Mouse (Mus musculus): ENCODE results near the gene Eef1a2.

The Eef1a2 gene

DNA sequence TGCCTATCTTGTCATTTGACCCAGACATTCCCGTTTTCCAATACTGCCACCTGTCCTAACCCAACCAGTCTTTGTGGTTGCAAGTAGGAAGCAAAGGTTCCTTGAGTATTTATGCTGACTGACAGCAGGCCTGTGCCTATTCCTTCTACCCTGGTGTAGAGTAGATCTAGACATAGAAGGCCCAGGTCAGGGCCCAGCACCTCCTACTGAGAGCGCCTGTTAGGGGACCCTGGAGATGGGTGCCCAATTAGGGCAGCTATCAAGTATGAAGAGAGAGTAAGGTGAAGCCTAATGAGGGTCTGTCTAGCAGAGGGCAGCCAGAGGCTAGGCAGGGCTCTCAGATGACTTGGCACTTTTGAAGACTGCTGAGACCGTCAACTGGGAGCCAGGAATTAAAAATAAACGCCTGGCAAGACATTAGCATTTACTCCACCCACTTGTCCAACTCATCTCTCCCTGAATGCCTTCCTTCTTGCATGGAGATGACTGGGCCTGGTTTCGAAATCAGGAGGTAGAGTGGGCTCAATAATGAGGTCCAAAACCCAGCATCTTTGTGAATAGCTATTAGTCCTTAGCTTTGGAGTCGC, 995 bp upstream of the Eef1a2 start:
- DNase-seq, result no peak

DNA sequence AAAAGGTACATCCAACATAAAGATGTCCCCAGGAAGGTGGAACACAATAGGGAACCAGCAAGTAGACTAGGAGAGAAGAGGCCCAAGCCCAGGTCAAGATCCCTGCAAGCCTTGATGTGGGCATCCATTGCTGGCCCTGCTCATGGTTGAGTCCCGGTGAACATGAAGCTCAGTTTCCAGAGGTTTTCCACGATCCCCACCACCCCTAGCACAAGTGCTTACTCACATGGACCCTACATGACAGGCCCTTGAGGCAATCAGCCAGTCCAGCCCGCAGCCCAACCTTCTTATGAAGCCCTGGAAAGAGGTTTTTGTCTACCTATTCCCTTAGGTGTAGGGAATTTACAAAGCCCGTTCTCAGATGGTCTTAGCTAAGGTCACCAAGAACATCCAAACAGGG, 366 bp upstream of the Eef1a2 start:
- no peak for DNase-seq

DNA sequence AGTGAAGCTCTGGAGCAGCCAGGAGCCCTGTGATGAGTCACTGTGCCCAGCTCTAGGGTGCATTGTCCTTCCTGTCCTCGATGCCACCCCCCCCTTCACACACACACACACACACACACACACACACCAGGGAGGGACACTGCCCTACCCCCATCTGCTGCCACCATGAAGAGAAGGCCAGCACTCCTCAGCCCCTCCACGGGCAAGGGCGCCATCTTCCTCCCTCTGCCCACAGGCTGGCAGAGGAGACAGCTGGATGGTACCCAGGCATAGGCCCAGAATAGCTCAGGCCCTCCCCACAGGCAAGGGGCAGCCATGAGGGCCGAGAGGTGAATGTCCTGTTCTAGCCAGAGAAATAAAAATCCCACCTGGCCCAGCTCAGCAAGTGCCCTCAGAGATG, 1.0 kb downstream of the Eef1a2 start:
- no peak for DNase-seq

- no peak for DNase-seq
Observed at GRCm38 (mm10) chr2:181154831-181155415, 1.9 kb downstream of the Eef1a2 start.

DNA sequence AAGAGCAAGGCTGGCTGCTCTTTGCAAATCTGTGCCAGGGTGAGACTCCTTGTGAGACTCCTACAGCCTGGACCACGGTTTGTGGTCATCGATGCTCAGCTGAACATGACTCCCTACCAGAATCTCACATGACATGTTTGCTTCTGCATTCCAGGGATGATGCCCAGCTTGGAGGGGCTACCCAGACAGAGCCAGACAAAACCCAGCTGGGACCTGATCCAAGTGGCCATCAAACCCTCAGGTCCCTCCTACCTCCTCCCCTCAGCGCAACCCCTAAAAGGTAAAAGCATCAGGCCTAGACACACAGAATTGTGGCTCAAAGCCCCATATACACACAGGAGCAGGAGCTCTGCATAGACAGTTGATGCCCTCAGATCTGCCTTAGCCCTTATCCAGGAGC, 2.5 kb downstream of the Eef1a2 start:
- DNase-seq, result no peak

- DNase-seq, result peak; percentile 25
Observed at GRCm38 (mm10) chr2:181153837-181154236, 3.0 kb downstream of the Eef1a2 start.

DNA sequence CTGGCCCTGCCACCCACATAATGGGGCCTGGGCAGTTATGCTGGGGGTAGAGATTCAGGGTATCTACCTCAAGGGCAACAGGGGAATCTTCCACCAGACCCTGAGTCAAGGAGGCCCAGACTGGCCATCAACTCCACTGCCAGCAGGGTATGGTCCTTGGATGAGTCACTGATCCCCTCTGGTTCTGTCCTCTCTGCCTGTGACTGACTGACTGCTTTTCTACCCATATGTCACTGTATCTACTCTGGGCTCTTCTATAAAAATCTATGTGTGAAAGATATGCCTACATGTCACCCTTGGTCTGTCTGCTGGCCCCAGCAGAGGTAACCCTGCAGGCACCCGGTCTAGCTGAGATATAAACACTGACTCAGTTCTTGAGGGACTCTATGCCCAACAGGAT, 3.7 kb downstream of the Eef1a2 start:
- no peak for DNase-seq

DNA sequence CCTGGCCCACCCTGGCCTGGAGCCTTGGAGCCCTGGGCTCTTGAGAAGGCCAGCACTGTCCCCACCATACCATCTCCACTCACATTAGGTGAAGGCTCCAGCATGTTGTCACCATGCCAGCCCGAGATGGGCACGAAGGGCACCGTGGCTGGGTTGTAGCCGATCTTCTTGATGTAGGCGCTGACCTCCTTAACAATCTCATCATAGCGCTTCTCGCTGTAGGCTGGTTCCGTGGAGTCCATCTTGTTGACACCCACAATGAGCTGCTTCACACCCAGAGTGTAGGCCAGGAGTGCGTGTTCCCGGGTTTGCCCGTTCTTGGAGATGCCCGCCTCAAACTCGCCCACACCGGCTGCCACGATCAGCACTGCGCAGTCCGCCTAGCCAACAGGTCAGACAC, 4.1 kb downstream of the Eef1a2 start:
- DNase-seq, result no peak

- DNase-seq, result no peak
Observed at GRCm38 (mm10) chr2:181150281-181150680, 6.5 kb downstream of the Eef1a2 start.

DNA sequence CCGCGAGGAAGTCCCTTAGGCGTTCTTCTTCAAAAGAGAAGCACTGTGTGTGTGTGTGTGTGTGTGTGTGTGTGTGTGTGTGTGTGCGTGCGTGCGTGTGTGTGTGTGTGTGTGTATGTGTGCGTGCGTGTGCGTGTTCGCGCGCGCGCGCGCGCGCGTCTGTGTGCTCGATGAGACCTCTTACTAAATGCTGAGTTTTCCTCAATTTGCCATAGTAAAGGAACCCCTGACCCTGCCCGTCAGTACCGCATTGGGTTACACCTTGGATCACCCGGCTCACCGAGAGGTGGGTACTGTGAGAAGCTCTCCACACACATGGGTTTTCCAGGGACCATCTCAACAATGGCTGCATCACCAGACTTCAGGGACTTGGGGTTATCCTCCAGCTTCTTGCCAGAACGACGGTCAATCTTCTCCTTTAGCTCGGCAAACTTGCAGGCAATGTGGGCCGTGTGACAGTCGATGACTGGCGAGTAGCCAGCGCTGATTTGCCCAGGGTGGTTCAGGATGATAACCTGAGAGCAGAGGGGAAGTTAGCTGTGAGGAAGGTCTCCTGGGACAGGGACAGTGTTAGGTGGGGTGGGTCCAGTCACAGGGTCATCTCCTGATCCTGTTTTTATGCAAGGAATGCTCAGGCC, 8.4 kb downstream of the Eef1a2 start:
- no peak for DNase-seq

- peak; percentile 13 for DNase-seq
Observed at GRCm38 (mm10) chr2:181147546-181148317, 9.1 kb downstream of the Eef1a2 start.

GRCm38 (mm10) chr2:181146976-181147545, 9.8 kb downstream of the Eef1a2 start:
- DNase-seq, result no peak

DNA sequence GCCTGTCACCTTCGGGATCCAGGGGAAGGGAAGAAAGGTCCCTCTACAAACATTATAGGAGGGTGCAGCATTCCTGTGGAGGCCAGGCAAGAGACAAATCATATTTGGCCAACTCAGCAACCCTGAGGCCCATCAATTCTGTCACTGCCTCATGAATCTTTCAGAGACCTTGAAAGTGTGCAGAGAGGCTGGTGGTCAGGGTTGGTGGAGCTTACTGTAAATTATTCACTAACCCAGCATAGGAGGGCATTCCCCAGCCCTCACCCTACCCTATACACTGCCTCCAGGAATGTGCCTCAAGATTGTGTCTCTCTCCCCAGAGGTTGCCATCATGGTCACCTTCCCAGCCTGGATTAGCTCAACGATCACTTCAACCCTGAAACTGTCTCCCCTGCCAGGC, 12.1 kb downstream of the Eef1a2 start:
- DNase-seq, result no peak

GRCm38 (mm10) chr2:181143509-181144276, 13.1 kb downstream of the Eef1a2 start:
- DNase-seq, result no peak

GRCm38 (mm10) chr2:181142703-181143135, 14.1 kb downstream of the Eef1a2 start:
- DNase-seq, result no peak

DNA sequence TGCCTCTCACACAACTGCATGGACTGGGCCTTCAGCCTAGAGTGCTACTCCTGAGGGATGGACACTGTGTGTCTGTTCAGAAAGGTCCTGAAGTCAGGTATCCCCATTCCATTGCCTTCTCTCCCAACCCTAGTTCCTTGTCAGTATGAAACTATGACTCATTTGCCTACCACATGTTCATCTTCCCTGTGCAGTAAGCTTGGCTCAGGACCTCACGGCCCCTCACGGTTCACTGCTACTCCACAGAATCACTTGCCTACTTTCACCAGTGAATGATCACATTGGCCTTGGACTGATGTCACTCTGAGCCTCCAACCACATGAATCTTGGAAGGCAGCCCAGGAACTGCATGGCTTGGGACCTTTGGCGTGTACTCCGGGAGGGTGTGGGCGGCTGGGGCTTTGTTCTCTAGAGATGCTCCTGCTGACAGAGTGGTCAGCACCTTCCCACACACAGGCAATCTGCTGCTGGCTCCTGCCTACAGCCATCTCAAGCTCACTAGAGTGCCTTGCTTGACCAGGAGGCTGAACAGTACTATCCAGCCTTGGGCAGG, 17.1 kb downstream of the Eef1a2 start:
- DNase-seq, result no peak

- DNase-seq, result no peak
Observed at GRCm38 (mm10) chr2:181136934-181137333, 19.9 kb downstream of the Eef1a2 start.

DNA sequence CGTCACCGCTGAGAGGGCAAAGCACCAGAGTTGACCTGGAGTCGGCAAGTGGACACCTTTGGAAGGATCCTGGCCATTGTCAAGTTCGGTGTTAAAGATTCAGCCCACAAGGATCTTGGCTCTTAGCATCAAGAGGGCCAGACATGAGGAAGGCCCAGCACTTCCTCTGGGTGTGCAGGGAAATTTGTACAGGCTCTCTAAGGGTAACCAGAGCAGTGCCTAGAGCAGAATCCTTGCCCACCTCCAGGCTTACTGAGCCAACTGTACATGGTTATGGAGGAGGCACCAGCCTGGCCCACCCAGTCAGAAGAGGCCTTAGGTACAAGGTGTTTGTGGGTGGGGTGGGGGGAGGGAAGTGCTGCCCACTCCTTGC, 21.4 kb downstream of the Eef1a2 start:
- no peak for DNase-seq

- DNase-seq, result no peak
Observed at GRCm38 (mm10) chr2:181134591-181135445, 22.0 kb downstream of the Eef1a2 start, which contains the start of gene Kcnq2. Gene Kcnq2 (minus strand): TSS chr2:181135300.

- no peak for DNase-seq
Observed at GRCm38 (mm10) chr2:181133837-181134590, 22.8 kb downstream of the Eef1a2 start.

- no peak for DNase-seq
Observed at GRCm38 (mm10) chr2:181130245-181130644, 26.6 kb downstream of the Eef1a2 start.

Measured in thymus, postnatal 25 days (tissue).